Mouse (Mus musculus) right cerebral cortex, adult 2 months (tissue): Measurements from ENCODE around the gene Cmip.
"Not testable (repeated sequence)": the region's sequence is repeated elsewhere in the genome, so short reads cannot be mapped to it uniquely, and the experiment has no call there.

ENCODE experiments used
- DNase-seq, 2 experiments: peaks; one replicate each; pipeline ENCODE4 v3.0.0; 2021 to 2022; ENCODE audit warnings: low spot score in 2 of 2

Cmip gene

GRCm38 (mm10) chr8:117420841-117421534 is 164.1 kb downstream of the Cmip start:
- DNase-seq, result no peak

- no peak for DNase-seq
Measured at GRCm38 (mm10) chr8:117421838-117422237, 165.0 kb downstream of the Cmip start.

GRCm38 (mm10) chr8:117422343-117422742 is 165.5 kb downstream of the Cmip start:
- peak; percentile 57 to 63 for DNase-seq

GRCm38 (mm10) chr8:117423029-117423428 is 166.2 kb downstream of the Cmip start:
- peak; percentile 80 to 86 for DNase-seq

- DNase-seq, result not testable (repeated sequence)
Measured at GRCm38 (mm10) chr8:117427816-117428215, 171.0 kb downstream of the Cmip start.

- peak; percentile 75 to 79 for DNase-seq
Measured at GRCm38 (mm10) chr8:117428524-117429162, 171.8 kb downstream of the Cmip start.

GRCm38 (mm10) chr8:117430624-117431023 is 173.8 kb downstream of the Cmip start:
- DNase-seq, result no peak

GRCm38 (mm10) chr8:117431554-117431953 is 174.7 kb downstream of the Cmip start:
- DNase-seq, result peak in 1 of 2 experiments; percentile 32

- no peak for DNase-seq
Measured at GRCm38 (mm10) chr8:117432111-117432510, 175.2 kb downstream of the Cmip start.

- DNase-seq, result no peak
Measured at GRCm38 (mm10) chr8:117433968-117434367, 177.1 kb downstream of the Cmip start.

- no peak for DNase-seq
Measured at GRCm38 (mm10) chr8:117436786-117437185, 179.9 kb downstream of the Cmip start.

- DNase-seq, result no peak
Measured at GRCm38 (mm10) chr8:117437616-117438015, 180.8 kb downstream of the Cmip start.

GRCm38 (mm10) chr8:117440317-117440716 is 183.5 kb downstream of the Cmip start:
- DNase-seq, result no peak

- DNase-seq, result no peak
Measured at GRCm38 (mm10) chr8:117440759-117441158, 183.9 kb downstream of the Cmip start.

- DNase-seq, result no peak
Measured at GRCm38 (mm10) chr8:117445507-117445906, 188.6 kb downstream of the Cmip start.

GRCm38 (mm10) chr8:117446344-117446997 is 189.6 kb downstream of the Cmip start:
- DNase-seq, result no peak

- DNase-seq, result peak; percentile 58 to 65
Measured at GRCm38 (mm10) chr8:117451072-117451471, 194.2 kb downstream of the Cmip start.

- no peak for DNase-seq
Measured at GRCm38 (mm10) chr8:117453974-117454373, 197.1 kb downstream of the Cmip start.

- DNase-seq, result no peak
Measured at GRCm38 (mm10) chr8:117454516-117455116, 197.8 kb downstream of the Cmip start.

- no peak for DNase-seq
Measured at GRCm38 (mm10) chr8:117455701-117456100, 198.8 kb downstream of the Cmip start.

GRCm38 (mm10) chr8:117458440-117458839 is 201.6 kb downstream of the Cmip start:
- no peak for DNase-seq

- DNase-seq, result no peak
Measured at GRCm38 (mm10) chr8:117462701-117463284, 205.9 kb downstream of the Cmip start.
